Mouse (Mus musculus) limb, embryonic 15.5 days (tissue): ENCODE measurements around the gene Nexn. TPM values are rescaled to one million over a fixed set of nuclear protein-coding genes. Genes with fewer than 3 reads are reported as not detected.

Experiments used
- ATAC-seq: fragments of 200-750 bp; cut with Nextera tagmentation; 2 replicates; pipeline ENCODE4 v1.8.0; 2017; ENCODE audit warnings: low read depth, moderate TSS enrichment; ENCODE audit not compliant: insufficient number of reproducible peaks, low FRiP score, low TSS enrichment
- H3K27ac ChIP-seq: fragments of 300-500 bp; sonication (generic); 2 replicates; pipeline ENCODE4 v1.5.1; 2015; ENCODE audit warnings: moderate library complexity, mild to moderate bottlenecking, inconsistent platforms
- H3K27me3 ChIP-seq: fragments of 300-500 bp; sonication (generic); 2 replicates; pipeline ENCODE4 v1.6.1; 2015; ENCODE audit warnings: inconsistent platforms
- H3K36me3 ChIP-seq: fragments of 300-500 bp; sonication (generic); 2 replicates; pipeline ENCODE4 v1.6.1; 2015; ENCODE audit warnings: inconsistent platforms
- H3K4me1 ChIP-seq: fragments of 300-500 bp; sonication (generic); 2 replicates; pipeline ENCODE4 v1.6.1; 2015; ENCODE audit warnings: inconsistent platforms
- H3K4me2 ChIP-seq: fragments of 300-500 bp; sonication (generic); 2 replicates; pipeline ENCODE4 v1.6.1; 2015; ENCODE audit warnings: mild to moderate bottlenecking, inconsistent platforms
- H3K4me3 ChIP-seq: fragments of 300-500 bp; sonication (generic); 2 replicates; pipeline ENCODE4 v1.5.1; 2015; ENCODE audit warnings: mild to moderate bottlenecking, inconsistent platforms
- H3K9ac ChIP-seq: fragments of 300-500 bp; sonication (generic); 2 replicates; pipeline ENCODE4 v1.6.1; 2015; ENCODE audit warnings: inconsistent platforms
- H3K9me3 ChIP-seq: fragments of 300-500 bp; sonication (generic); 2 replicates; pipeline ENCODE4 v1.6.1; 2016; ENCODE audit warnings: inconsistent platforms
- WGBS: fragments of 180-500 bp; shearing (Covaris S2); methylation state at CpG from one replicate; pipeline ENCODE4 v1.1.7; 2015; 5-methylcytosine and 5-hydroxymethylcytosine counted together
- polyA plus RNA-seq: library from polyadenylated mRNA; unstranded; fragments of >200 nt; fragmentation: Nextera tagmentation; extraction: Ambion mirVana; gene quantifications from 2 replicates; pipeline ENCODE4 v1.2.1, GENCODE M21; 2015

The Nexn gene
- polyA plus RNA-seq, 1 experiment from 2014 or later, result 28.5 TPM

GRCm38 (mm10) chr3:152294400-152294799 lies 28.2 kb upstream of the Nexn start:
- Histone ChIP-seq H3K36me3 (peaks cover 28% of the 10 kb centered on the region; the same call in 1 of the 2 replicates), H3K9me3 (no peaks in the 10 kb centered on the region), H3K27me3 (no peaks in the 10 kb centered on the region), H3K4me3 (no peak overlapping the region), H3K9ac (no peak overlapping the region), H3K4me2 (no peak overlapping the region), H3K4me1 (peaks cover 17% of the 10 kb centered on the region), H3K27ac (no peak overlapping the region)
- ATAC-seq, result no peak
- WGBS, result 63% methylated on average over 3 of the region's 3 CpGs

DNA sequence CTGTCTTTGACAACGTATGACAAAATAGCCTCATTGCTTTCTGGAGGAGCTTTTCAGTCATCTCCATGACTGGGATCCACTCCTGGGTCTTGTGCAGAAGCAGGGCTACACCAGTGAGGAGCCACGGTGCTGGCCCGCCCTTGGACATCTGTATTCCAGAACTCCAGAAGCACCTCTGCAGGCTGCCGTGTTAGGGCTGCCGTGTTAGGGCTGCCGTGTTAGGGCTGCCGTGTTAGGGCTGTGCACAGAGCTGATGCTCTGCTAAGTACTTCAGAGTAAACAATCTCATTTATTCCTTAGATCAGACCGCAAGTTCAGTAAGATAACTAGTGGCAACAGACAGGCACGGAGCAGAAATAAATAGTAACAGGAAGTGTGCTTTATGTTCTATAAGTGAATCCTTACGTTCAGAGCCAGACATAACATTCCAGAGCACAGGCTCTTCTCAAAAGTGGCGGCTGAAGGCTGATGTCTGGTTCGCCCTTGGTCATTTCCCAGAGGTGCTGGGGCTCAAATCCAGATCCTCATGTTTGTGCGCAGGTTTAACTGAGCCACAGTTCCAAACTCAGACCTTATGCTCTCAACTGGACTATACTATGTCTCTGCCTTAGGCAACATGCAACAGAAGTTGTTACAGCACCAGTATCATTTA lies 27.5 kb upstream of the Nexn start:
- no peak for ATAC-seq
- Histone ChIP-seq H3K9ac (no peak overlapping the region), H3K36me3 (peaks cover 30% of the 10 kb centered on the region; the same call in 1 of the 2 replicates), H3K27ac (no peak overlapping the region), H3K9me3 (no peaks in the 10 kb centered on the region), H3K4me2 (no peak overlapping the region), H3K4me1 (peaks cover 20% of the 10 kb centered on the region), H3K27me3 (no peaks in the 10 kb centered on the region), H3K4me3 (no peak overlapping the region)
- 61% methylated on average over 13 of the region's 13 CpGs for WGBS

- WGBS, result 36% methylated on average over 6 of the region's 6 CpGs
- 0 out of 2 replicates have a peak overlapping the region, but pooled peaks have one; percentile 83 for H3K27ac ChIP-seq
- no peak for ATAC-seq
Observed at GRCm38 (mm10) chr3:152291895-152292294, 25.7 kb upstream of the Nexn start.

DNA sequence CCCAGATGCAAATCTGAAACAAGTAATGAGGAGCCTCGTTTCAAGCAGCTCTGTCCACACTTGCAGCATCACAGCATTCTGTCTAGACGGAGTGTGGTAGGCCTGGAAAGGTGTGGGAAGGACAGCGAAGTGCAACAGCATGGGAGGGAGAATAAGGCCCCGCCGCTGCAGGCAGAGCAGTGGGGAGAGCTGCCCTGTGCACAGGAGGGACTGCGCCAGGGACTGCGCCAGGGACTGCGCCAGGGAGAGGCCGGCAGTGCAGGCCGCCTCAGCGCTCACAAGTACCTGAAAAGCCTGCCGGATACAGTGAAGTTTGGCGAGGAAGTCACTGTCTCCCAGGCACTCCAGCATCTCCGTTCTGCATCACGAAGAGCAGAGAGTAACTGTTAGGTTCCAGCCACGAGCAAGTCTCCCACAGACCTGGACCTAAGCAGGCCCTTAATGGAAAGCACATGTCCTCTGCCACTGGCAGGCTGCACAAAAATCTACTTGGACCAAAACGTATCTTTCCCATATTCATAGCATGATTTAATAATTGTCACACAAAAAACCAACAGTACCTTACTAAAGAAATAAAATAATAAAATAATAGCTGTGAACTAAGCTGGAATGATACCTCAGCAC lies 24.1 kb upstream of the Nexn start:
- WGBS, result 61% methylated on average over 17 of the region's 17 CpGs
- Histone ChIP-seq H3K36me3 (peaks cover 30% of the 10 kb centered on the region), H3K9ac (no peak overlapping the region), H3K9me3 (no peaks in the 10 kb centered on the region), H3K27ac (peak overlapping the region; percentile 86), H3K27me3 (no peaks in the 10 kb centered on the region), H3K4me2 (no peak overlapping the region), H3K4me1 (peaks cover 20% of the 10 kb centered on the region), H3K4me3 (no peak overlapping the region)
- ATAC-seq, result peak; percentile 47; the same call in 1 of the 2 replicates

More at GRCm38 (mm10) chr3:152291895-152292294, 25.7 kb upstream of the Nexn start:
- no peak overlapping the region for H3K4me2 ChIP-seq
- H3K9ac ChIP-seq, result no peak overlapping the region
- no peaks in the 10 kb centered on the region for H3K9me3 ChIP-seq
- no peaks in the 10 kb centered on the region for H3K27me3 ChIP-seq
- H3K36me3 ChIP-seq, result peaks cover 33% of the 10 kb centered on the region; the same call in 1 of the 2 replicates
- no peak overlapping the region for H3K4me3 ChIP-seq
- H3K4me1 ChIP-seq, result peaks cover 20% of the 10 kb centered on the region

GRCm38 (mm10) chr3:152288740-152289139 lies 22.6 kb upstream of the Nexn start:
- WGBS, result 69% methylated on average over 4 of the region's 4 CpGs
- Histone ChIP-seq H3K4me3 (no peak overlapping the region), H3K9ac (no peak overlapping the region), H3K4me2 (no peak overlapping the region), H3K9me3 (no peaks in the 10 kb centered on the region), H3K27ac (no peak overlapping the region), H3K36me3 (peaks cover 34% of the 10 kb centered on the region), H3K4me1 (peaks cover 20% of the 10 kb centered on the region), H3K27me3 (no peaks in the 10 kb centered on the region)
- no peak for ATAC-seq

DNA sequence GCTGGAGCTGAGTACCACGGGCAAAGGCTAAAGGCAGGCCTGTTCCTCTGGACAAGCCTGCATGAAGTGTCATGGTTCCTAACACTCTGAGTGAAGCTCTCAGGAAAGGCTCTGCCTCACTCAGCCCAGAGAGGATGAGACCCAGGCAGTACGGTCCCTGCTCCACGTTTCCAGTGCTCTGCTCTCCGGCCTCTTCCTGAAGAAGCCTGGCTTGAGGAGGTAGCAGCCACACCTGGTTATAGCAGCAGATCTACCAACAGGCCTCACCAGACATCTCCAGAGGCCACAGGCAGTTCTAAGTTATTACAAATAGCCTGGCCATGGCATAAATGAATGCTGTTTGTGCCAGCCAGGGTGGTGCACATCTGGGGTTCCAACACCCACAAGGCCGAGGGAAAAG lies 22.1 kb upstream of the Nexn start:
- WGBS, result 87% methylated on average over 5 of the region's 5 CpGs
- ATAC-seq, result no peak

DNA sequence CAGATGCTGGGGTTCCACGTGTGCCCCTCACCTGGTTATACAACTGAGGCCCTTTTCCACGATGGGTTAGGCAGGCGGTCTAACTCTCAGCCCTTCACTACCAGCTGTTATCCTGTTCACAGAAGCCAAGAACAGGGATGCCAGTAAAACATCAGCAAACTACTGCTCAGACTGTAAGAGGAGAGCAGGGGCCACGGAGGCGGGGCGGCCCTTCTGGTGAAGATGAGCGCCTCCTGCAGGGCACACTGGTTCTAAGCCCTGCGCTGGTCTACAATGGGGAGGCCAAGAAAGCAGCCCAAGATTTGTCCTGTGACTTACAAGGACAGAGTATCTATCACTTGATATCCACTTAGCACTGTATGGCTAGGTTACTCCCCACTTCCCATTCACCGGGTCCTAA lies 21.7 kb upstream of the Nexn start:
- no peak overlapping the region for H3K4me3 ChIP-seq
- no peaks in the 10 kb centered on the region for H3K9me3 ChIP-seq
- H3K9ac ChIP-seq, result no peak overlapping the region
- no peaks in the 10 kb centered on the region for H3K27me3 ChIP-seq
- H3K4me1 ChIP-seq, result peaks cover 20% of the 10 kb centered on the region
- H3K36me3 ChIP-seq, result peaks cover 40% of the 10 kb centered on the region
- 78% methylated on average over 9 of the region's 9 CpGs for WGBS
- H3K4me2 ChIP-seq, result no peak overlapping the region
- ATAC-seq, result no peak
- no peak overlapping the region for H3K27ac ChIP-seq

More for the DNA sequence above, 22.1 kb upstream of the Nexn start:
- H3K4me3 ChIP-seq, result no peak overlapping the region
- H3K9ac ChIP-seq, result no peak overlapping the region
- H3K9me3 ChIP-seq, result no peaks in the 10 kb centered on the region
- no peak overlapping the region for H3K27ac ChIP-seq
- H3K36me3 ChIP-seq, result peaks cover 35% of the 10 kb centered on the region
- H3K4me1 ChIP-seq, result peaks cover 20% of the 10 kb centered on the region
- H3K4me2 ChIP-seq, result no peak overlapping the region
- no peaks in the 10 kb centered on the region for H3K27me3 ChIP-seq

- Histone ChIP-seq H3K27ac (no peak overlapping the region), H3K4me3 (no peak overlapping the region), H3K4me2 (no peak overlapping the region), H3K9ac (no peak overlapping the region), H3K4me1 (0 out of 2 replicates have a peak, but pooled peaks cover 3% of the 10 kb centered on the region), H3K27me3 (no peaks in the 10 kb centered on the region), H3K9me3 (no peaks in the 10 kb centered on the region), H3K36me3 (peaks cover 45% of the 10 kb centered on the region)
- 68% methylated on average over 5 of the region's 5 CpGs for WGBS
- no peak for ATAC-seq
Observed at GRCm38 (mm10) chr3:152284759-152285158, 18.6 kb upstream of the Nexn start.

DNA sequence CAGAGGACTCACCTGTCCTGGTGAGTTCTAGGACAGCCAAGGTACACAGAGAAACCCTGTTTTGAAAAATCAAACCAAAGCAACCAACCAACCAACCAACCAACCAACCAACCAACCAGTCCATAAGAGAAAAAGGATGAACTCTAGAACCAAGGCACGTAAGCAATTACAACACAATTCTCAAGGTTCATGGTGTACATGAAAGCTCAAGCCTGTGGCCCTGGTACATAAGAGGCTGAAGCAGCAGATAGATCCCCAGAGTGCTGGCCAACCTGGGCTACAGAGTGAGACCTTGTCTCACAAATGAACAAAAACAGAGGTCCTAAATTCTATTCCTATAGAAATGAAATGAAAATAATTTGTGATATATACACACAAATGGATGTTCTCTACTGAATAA lies 18.2 kb upstream of the Nexn start:
- Histone ChIP-seq H3K27ac (no peak overlapping the region), H3K4me3 (no peak overlapping the region), H3K9me3 (no peaks in the 10 kb centered on the region), H3K9ac (no peak overlapping the region), H3K4me1 (0 out of 2 replicates have a peak, but pooled peaks cover 3% of the 10 kb centered on the region), H3K27me3 (no peaks in the 10 kb centered on the region), H3K4me2 (no peak overlapping the region), H3K36me3 (peaks cover 45% of the 10 kb centered on the region)
- no peak for ATAC-seq
- 100% methylated on average over 1 of the region's 1 CpGs for WGBS

DNA sequence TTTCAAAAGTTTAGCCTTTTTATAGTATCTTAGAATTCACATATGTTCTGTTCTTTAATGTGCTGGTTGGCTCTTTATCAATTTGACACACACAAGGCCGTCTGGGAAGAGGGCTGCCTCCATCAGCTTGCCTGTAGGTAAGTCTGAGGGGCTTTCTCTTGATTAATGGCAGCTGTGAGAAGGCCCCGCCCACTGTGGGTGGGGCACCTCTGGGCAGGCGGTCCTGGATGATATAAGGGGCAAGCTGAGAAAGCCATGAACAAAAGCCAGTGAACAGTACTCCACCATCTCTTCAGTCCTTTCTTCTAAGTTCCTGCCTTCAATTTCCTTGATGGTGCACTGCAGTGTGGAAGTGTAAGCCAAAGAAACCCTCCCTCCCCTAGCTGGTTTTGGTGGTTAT lies 16.0 kb upstream of the Nexn start:
- Histone ChIP-seq H3K4me2 (no peak overlapping the region), H3K4me3 (no peak overlapping the region), H3K27me3 (no peaks in the 10 kb centered on the region), H3K9me3 (no peaks in the 10 kb centered on the region), H3K36me3 (peaks cover 40% of the 10 kb centered on the region), H3K9ac (no peak overlapping the region), H3K4me1 (peaks cover 2% of the 10 kb centered on the region; the same call in 1 of the 2 replicates), H3K27ac (no peak overlapping the region)
- no peak for ATAC-seq
- WGBS, result 22% methylated on average over 3 of the region's 3 CpGs

DNA sequence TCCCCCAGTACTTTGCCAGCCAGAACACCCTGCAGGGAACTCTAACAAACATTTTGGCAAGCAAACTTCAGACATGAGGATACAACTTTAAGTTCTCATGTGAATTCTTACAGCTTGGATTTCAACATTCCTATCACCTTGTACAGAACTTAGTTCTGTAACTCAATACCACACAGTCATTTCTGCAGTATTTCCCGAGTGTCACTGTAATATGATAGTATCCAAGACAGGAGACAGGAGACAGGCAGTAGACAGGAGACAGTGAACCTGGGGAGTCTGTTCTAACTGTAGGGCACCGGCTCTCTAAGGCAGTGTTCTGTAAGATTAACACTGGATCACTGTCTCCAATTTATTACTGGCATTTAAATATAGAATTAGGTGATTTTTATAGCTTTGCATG lies 12.3 kb upstream of the Nexn start:
- no peak for ATAC-seq
- no peak overlapping the region for H3K4me3 ChIP-seq
- H3K4me2 ChIP-seq, result no peak overlapping the region
- H3K9me3 ChIP-seq, result no peaks in the 10 kb centered on the region
- H3K36me3 ChIP-seq, result peaks cover 26% of the 10 kb centered on the region
- H3K27me3 ChIP-seq, result no peaks in the 10 kb centered on the region
- no peak overlapping the region for H3K27ac ChIP-seq
- no peak overlapping the region for H3K9ac ChIP-seq
- 27% methylated on average over 2 of the region's 2 CpGs for WGBS
- peaks cover 2% of the 10 kb centered on the region; the same call in 1 of the 2 replicates for H3K4me1 ChIP-seq

DNA sequence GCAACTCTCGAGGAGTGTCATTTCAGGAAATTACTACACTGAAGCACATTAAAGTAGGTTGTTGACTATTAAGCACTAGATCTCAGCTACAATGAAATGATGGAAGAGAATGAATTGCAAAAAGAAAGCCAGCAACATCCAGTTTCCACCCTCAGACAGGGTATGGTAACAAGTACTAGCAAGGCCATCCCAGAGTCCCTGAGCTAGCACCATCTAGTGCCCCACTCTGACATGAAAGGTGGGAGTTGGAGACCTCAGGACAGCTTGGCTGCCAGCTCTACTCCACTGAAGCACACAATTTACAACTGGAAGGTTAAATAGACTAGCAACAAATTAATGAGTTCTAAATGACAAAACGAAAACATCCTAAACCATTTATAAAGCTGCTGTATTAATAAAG lies 11.8 kb upstream of the Nexn start:
- Histone ChIP-seq H3K4me2 (no peak overlapping the region), H3K36me3 (peaks cover 21% of the 10 kb centered on the region), H3K4me1 (peaks cover 2% of the 10 kb centered on the region; the same call in 1 of the 2 replicates), H3K27ac (no peak overlapping the region), H3K27me3 (no peaks in the 10 kb centered on the region), H3K4me3 (no peak overlapping the region), H3K9ac (no peak overlapping the region), H3K9me3 (no peaks in the 10 kb centered on the region)
- 83% methylated on average over 2 of the region's 2 CpGs for WGBS
- no peak for ATAC-seq
